Mouse (Mus musculus) liver, embryonic 16.5 days (tissue): Measurements from ENCODE around the gene Htr1f. TPM values are rescaled to one million over a fixed set of nuclear protein-coding genes. Genes with fewer than 3 reads are reported as not detected.

ENCODE experiments used
- microRNA-seq: library from miRNA; unstranded; fragments of <30 nt; microRNA quantifications from one replicate; pipeline ENCODE4, GENCODE M21; 2016
- polyA plus RNA-seq: library from polyadenylated mRNA; unstranded; fragments of >200 nt; fragmentation: Nextera tagmentation; extraction: Ambion mirVana; gene quantifications from 2 replicates; pipeline ENCODE4 v1.2.1, GENCODE M21; 2015

The Htr1f gene
- polyA plus RNA-seq, 1 experiment from 2014 or later, result not detected

Small RNAs within 50 kb of the gene (microRNA-seq; reads per million reads assigned to microRNA genes)
- not detected for gene Gm23374
